15 mouse cellular contexts compared by ENCODE assay signal in the genomic region with DNA sequence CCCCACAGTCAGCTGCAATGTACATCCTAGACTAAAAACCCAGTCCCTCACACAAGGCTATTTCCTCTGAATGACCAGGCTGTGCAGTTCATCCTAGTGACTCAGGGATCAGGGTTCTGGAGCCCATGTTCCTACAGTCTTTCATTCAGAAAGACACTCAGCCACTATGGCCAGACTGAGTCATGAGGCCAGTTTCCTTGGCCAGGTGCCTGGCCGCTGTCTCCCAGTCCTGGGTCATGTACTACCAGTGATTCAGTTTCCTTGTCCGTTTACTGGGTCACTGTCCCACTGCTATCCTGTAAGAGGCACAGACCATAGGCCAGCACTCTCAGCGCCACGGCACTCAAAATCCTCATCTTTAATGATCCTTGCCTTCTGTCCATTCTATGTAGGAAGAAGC. TPM values are rescaled to one million over a fixed set of nuclear protein-coding genes. Genes with fewer than 3 reads are reported as not detected.
A peak's percentile ranks its signal among the peaks of the same experiment; 100 is the strongest.
DNase-seq lines count a peak whose midpoint lies in the region; ATAC-seq and TF ChIP-seq lines count a peak whose summit lies in the region.
"Had no signal": no experiment of that assay in that cellular context is flagged by ENCODE, and none has a peak within 500 bp of the region (broad histone marks: within the 10 kb centered on the region; RNA-seq: fewer than 3 reads in every experiment).

No protein-coding gene starts in this region.

- no peaks in the 10 kb centered on the region for H3K9me3 ChIP-seq in forebrain, postnatal 0 days (ENCODE audit: low read length)
- no peaks in the 10 kb centered on the region for H3K9me3 ChIP-seq in hindbrain, embryonic 13.5 days

- no peaks in the 10 kb centered on the region for H3K36me3 ChIP-seq in C2C12 (ENCODE audit: control insufficient read depth, insufficient read depth)
- H3K36me3 ChIP-seq in forebrain, postnatal 0 days (ENCODE audit: insufficient read depth) = no peaks in the 10 kb centered on the region
- H3K36me3 ChIP-seq in hindbrain, embryonic 13.5 days = no peaks in the 10 kb centered on the region

- peak; percentile 49 for DNase-seq in kidney, postnatal 10 days
- DNase-seq in kidney, adult 9 months = no peak
- DNase-seq in adrenal gland, adult 18-20 months (ENCODE audit: low spot score in 2 of 2) = peak; percentile 47 to 63
- DNase-seq in gastrocnemius, postnatal 25 days = peak; percentile 71
- no peak for DNase-seq in yolk sac, embryonic 10.5 days (ENCODE audit: low spot score)
- DNase-seq in forebrain, postnatal 0 days = no peak
- DNase-seq: cerebellum, adult 11 months; embryo, embryonic 11 days; liver; thymus, adult 2 months had no signal

- H3K79me2 ChIP-seq in C2C12 (ENCODE audit: control insufficient read depth, insufficient read depth) = no peaks in the 10 kb centered on the region

- H3ac ChIP-seq in C2C12 (ENCODE audit: control insufficient read depth, insufficient read length, low read depth) = no peak overlapping the region

- no peaks in the 10 kb centered on the region for H3K79me3 ChIP-seq in C2C12 (ENCODE audit: low read depth)

- no peak overlapping the region for H3K27ac ChIP-seq in forebrain, postnatal 0 days (ENCODE audit: low read depth, low read length)
- H3K27ac ChIP-seq in hindbrain, embryonic 13.5 days = no peak overlapping the region
- H3K27ac ChIP-seq: left cerebral cortex, adult 2 months; macrophage had no signal

- no peaks in the 10 kb centered on the region for H3K27me3 ChIP-seq in C2C12 (ENCODE audit: control insufficient read depth, insufficient read depth, insufficient read length)
- no peaks in the 10 kb centered on the region for H3K27me3 ChIP-seq in forebrain, postnatal 0 days (ENCODE audit: insufficient read depth, low read length)
- no peaks in the 10 kb centered on the region for H3K27me3 ChIP-seq in hindbrain, embryonic 13.5 days

- no peak overlapping the region for H3K4me2 ChIP-seq in forebrain, postnatal 0 days (ENCODE audit: low read depth)
- H3K4me2 ChIP-seq in hindbrain, embryonic 13.5 days = no peak overlapping the region

- H3K4me3 ChIP-seq in C2C12 (ENCODE audit: insufficient read depth, poor library complexity, severe bottlenecking) = no peak overlapping the region
- H3K4me3 ChIP-seq in forebrain, postnatal 0 days (ENCODE audit: low read depth, low read length) = no peak overlapping the region
- H3K4me3 ChIP-seq in hindbrain, embryonic 13.5 days = no peak overlapping the region
- H3K4me3 ChIP-seq: left cerebral cortex, adult 2 months had no signal

- 83% methylated on average over 4 of the region's 4 CpGs for WGBS in forebrain, postnatal 0 days
- 85% methylated on average over 4 of the region's 4 CpGs for WGBS in hindbrain, embryonic 13.5 days

- no peak for ATAC-seq in forebrain, postnatal 0 days
- no peak for ATAC-seq in hindbrain, embryonic 13.5 days (ENCODE audit: low FRiP score)

- H3K4me1 ChIP-seq in forebrain, postnatal 0 days (ENCODE audit: insufficient read depth) = no peaks in the 10 kb centered on the region
- 0 out of 2 replicates have a peak, but pooled peaks cover 15% of the 10 kb centered on the region for H3K4me1 ChIP-seq in hindbrain, embryonic 13.5 days (replicated peaks)

- H3K9ac ChIP-seq in forebrain, postnatal 0 days = no peak overlapping the region
- no peak overlapping the region; the same call in 1 of the 2 replicates for H3K9ac ChIP-seq in hindbrain, embryonic 13.5 days

- no peak for TF ChIP-seq CTCF in C2C12 (IDR thresholded peaks at IDR 0.05; ENCODE audit: control insufficient read depth, insufficient read depth, insufficient read length)
- TF ChIP-seq CTCF in forebrain, postnatal 0 days (IDR thresholded peaks at IDR 0.05; ENCODE audit: low read depth) = no peak

TF ChIP-seq in C2C12, 6 proteins besides CTCF, POLR2A, EP300 and RAD21:
- TF ChIP-seq FOSL1 (IDR thresholded peaks at IDR 0.05; ENCODE audit: insufficient read depth, low read length, poor library complexity, severe bottlenecking) (no peak), MAX (IDR thresholded peaks at IDR 0.05) (no peak), MYOD1 (IDR thresholded peaks at IDR 0.05; ENCODE audit: control insufficient read depth, insufficient read length, low read depth) (no peak), USF1 (IDR thresholded peaks at IDR 0.05; ENCODE audit: low read depth) (peak; percentile 34), CEBPB (IDR thresholded peaks at IDR 0.05; ENCODE audit: low read depth) (no peak), MYOG (IDR thresholded peaks at IDR 0.05; ENCODE audit: control insufficient read depth, extremely low read depth, insufficient read length) (no peak)

RNA-seq across cellular contexts. Expression of a gene that starts 15.5 kb away (rescaled TPM):
- polyA plus RNA-seq in C2C12 (2012; fragmentation: generic; extraction: Trizol) = 0.12 TPM
- total RNA-seq in adrenal gland, adult 18-20 months (2021) = not detected
- not detected for total RNA-seq in gastrocnemius, postnatal 25 days (2021)
- total RNA-seq in forebrain, postnatal 0 days (2014; rRNA removed) = not detected in 2 replicates
- not detected in 2 replicates for polyA plus RNA-seq in forebrain, postnatal 0 days (2015; fragmentation: Nextera tagmentation; extraction: Ambion mirVana)
- polyA plus RNA-seq in hindbrain, embryonic 13.5 days (2015; fragmentation: Nextera tagmentation; extraction: Ambion mirVana) = not detected in 2 replicates
- total RNA-seq: granulocyte monocyte progenitor cell, adult 5-6 weeks; left cerebral cortex, adult 2 months had no signal
- polyA plus RNA-seq: macrophage had no signal

Comparison
In these comparisons a context has a peak if more than half of its experiments do, and no peak if none do; other contexts are left out.
1. DNase-seq: peak in kidney, postnatal 10 days (single experiment), adrenal gland, adult 18-20 months (2 of 2) and gastrocnemius, postnatal 25 days (single experiment); none in kidney, adult 9 months (single experiment), yolk sac, embryonic 10.5 days (single experiment) and forebrain, postnatal 0 days (single experiment).